Mouse (Mus musculus): Measurements from ENCODE around the gene Dtymk. TPM values are rescaled to one million over a fixed set of nuclear protein-coding genes. Genes with fewer than 3 reads are reported as not detected.

The Dtymk gene
- total RNA-seq, 1 experiment from 2014 or later, result 36.5 TPM

DNA sequence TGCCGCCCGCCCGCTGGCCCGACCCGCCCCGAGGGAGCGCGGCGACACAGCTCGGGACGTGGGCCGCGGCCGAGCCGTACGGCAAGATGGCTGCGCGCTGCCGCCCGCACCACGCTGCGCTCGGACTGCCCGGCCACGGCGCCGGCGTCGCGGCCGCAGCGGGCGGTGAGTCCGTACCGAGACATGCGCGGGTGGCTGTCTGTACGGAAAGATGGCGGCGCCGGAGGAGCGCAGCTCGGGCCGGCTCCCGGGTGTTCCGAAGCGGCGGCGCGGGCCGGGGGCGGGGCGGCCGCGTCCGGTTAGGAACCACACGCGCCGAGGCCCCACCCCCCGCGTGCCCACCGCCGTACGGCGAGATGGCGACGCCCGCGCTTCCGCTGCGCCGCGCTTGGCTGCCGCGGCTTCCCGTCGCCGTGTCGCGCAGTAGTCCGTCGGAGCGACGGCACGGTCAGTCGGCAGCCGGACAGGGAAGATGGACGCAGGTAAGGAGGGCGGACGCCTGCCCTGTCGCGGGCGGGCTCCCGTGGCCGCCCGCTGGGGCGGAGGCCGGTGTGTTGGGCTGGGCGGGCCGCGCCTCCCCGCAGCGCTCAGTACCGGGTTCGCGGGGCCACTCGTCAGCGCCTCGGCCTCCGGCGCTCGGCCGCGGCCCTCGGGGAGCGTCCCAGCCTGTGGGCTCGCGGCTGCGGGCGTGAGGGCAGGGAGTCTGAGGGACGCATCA lies 47.0 kb downstream of the Dtymk start, which contains the start of gene Thap4:
Thap4 (minus strand) TSS at position 292 of the 718 bp plus-strand sequence.
- ATAC-seq (ENCODE audit: extremely low read depth, insufficient number of reproducible peaks, low FRiP score, poor library complexity, severe bottlenecking), result peak; percentile 77

DNA sequence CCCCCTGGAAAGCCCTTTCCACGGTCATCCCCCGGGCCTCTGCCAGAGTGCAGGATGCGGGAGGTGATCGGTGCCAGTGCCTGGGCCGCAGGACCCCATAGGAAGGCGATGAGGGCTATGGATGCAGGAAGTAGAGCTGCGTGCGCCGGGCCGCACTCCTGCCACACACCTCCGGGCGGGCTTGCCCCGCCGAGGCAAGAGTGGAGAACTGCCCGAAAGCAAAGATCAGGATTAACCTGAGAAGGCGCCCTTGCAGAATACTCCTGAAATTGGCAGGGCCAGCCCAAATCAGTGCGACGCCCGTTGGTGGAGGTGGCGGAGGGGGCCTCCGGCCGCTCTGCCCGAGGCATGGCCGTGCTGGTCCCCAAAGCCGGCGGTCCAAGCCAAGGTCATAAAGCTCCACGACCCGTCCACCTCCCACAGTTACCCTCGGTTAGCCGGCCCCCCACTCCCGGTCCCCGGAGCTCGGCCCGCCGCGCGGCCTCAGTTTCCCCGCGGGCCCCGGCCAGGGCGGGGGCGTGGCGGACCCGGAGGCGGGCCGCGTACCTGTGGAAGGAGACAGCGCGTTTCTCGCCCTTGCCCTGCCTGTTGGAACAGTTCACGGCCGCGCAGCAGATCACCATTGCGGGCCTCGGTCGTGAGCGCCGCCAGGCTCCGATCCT lies 47.7 kb downstream of the Dtymk start:
- 0 out of 2 replicates have a peak, but pooled peaks have one; percentile 3 for ATAC-seq (ENCODE audit: extremely low read depth, insufficient number of reproducible peaks, low FRiP score, poor library complexity, severe bottlenecking)

DNA sequence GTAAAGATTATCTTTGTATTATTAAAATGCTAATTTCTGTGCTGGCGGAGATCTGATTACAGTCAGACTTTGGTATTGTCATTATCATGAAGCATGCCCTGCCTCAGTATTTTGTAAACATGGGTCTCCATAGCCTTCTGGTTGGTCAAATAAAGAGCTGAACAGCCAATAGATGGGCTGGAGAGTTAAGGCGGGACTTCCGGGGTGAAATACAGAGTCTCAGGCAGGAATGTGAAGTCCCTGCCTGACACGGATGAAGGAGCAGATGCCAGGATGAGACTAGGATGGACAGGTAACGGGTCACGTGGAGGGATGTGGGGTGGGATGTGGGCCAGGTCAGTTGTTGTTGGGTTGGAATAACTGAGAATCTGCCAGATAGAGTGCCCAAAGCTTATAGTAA lies 50.4 kb downstream of the Dtymk start, which contains the start of gene Atg4b:
Atg4b (plus strand) TSS at position 211 of the 400 bp plus-strand sequence.
- no peak for ATAC-seq (ENCODE audit: extremely low read depth, insufficient number of reproducible peaks, low FRiP score, poor library complexity, severe bottlenecking)

GRCm38 (mm10) chr1:93748539-93748938 lies 53.2 kb downstream of the Dtymk start:
- ATAC-seq (ENCODE audit: extremely low read depth, insufficient number of reproducible peaks, low FRiP score, poor library complexity, severe bottlenecking), result peak; percentile 33; the same call in 1 of the 2 replicates

GRCm38 (mm10) chr1:93746179-93746578 lies 55.6 kb downstream of the Dtymk start:
- ATAC-seq (ENCODE audit: extremely low read depth, insufficient number of reproducible peaks, low FRiP score, poor library complexity, severe bottlenecking), result no peak

DNA sequence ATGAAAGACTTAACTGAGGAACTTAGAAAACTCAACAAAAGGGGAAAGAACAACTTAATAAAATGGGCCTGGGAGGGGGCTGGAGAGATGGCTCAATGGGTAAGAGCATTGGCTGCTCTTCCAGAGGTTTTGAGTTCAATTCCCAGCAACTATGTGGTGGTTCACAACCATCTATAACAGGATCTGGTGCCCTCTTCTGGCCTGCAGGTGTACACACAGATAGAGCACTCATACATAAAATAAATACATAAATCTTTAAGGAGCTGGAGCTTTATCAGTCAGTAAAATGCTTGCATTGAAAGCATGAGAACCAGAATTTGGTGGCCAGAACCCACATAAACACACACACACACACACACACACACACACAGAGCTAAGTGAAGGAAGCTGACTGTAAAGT lies 58.8 kb downstream of the Dtymk start:
- no peak for ATAC-seq (ENCODE audit: extremely low read depth, insufficient number of reproducible peaks, low FRiP score, poor library complexity, severe bottlenecking)

Other genes with a start within 250 kb of the Dtymk start
- 50.2 and 53.4 TPM in 2 replicates for gene Stk25, start 143.3 kb downstream of the Dtymk start, total RNA-seq (2017)
- not detected in 2 replicates for gene Bok, start 116.3 kb downstream of the Dtymk start, total RNA-seq (2017)
- 50.0 and 57.3 TPM in 2 replicates for gene Atg4b, start 50.4 kb downstream of the Dtymk start, total RNA-seq (2017)
- gene Thap4, start 47.1 kb downstream of the Dtymk start, total RNA-seq (2017), result 10.9 and 12.8 TPM in 2 replicates
- gene Ing5, start 2.0 kb upstream of the Dtymk start, total RNA-seq (2017), result 25.2 and 30.5 TPM in 2 replicates
- gene D2hgdh, start 23.0 kb upstream of the Dtymk start, total RNA-seq (2017), result 35.4 and 40.1 TPM in 2 replicates
- not detected in 2 replicates for gene Gal3st2, start 59.4 kb upstream of the Dtymk start, total RNA-seq (2017)
- gene Gal3st2b, start 116.4 kb upstream of the Dtymk start, total RNA-seq (2017), result not detected in 2 replicates
- not detected in 2 replicates for gene Gal3st2c, start 188.6 kb upstream of the Dtymk start, total RNA-seq (2017)
- not detected in 2 replicates for gene Neu4, start 218.5 kb upstream of the Dtymk start, total RNA-seq (2017)

All from neutrophil, adult 5-6 weeks (primary cell).